Mouse (Mus musculus): ENCODE measurements around the gene Rorb.

The Rorb gene

DNA sequence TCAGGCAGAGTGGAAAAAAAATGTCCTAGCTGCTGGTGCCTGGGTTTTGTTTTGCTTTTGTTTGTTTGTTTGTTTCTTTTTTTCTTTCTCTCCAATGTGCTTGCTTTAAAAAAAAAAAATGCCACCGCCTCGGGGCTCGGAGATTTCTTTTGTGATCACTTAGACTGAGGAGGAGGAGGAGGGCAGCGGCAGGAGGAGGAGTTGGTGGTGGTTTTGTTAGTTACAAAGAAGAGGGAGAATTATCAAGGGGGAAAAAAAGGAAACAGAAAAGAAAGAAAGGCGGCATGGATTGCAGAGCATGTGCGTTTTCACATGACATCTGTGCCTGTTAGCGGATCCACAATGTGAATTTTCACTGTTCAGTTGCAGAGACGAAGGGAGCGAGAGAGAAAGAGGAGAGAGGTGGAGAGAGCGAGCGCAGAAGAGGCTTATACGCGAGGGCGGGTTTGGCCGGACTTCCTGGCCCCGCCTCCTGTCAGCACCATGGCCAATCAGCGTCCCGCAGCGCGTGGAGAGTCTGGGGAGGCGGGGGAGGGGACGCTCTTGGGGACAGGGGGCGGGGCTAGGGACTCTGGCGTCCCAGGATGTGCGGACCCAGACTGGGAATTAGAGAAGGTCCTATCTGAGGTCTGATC, at the start of gene Rorb:
TSS of gene Rorb (minus strand) at position 404 of the 635 bp plus-strand sequence.
- DNase-seq, result peak; percentile 98

DNA sequence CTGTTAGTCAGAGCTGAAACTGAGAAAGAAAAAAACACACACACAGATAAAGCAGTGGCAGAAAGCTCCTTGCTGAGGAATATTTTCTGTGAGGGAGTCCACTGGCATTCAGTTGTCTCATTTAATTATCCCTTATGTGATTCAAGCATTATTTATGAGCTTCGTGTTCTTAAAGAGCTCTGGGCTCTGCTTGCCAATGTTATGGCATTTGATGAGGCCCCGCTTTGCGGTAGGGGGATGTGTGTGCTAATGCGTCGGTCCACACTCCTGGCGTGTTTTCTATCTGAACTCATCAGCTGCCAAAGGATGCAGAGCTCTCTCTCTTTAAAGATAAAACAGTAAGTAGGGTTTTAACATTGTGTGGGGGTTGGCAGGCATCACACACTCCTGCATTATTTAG, 37.9 kb upstream of the Rorb start:
- peak; percentile 61 for DNase-seq

DNA sequence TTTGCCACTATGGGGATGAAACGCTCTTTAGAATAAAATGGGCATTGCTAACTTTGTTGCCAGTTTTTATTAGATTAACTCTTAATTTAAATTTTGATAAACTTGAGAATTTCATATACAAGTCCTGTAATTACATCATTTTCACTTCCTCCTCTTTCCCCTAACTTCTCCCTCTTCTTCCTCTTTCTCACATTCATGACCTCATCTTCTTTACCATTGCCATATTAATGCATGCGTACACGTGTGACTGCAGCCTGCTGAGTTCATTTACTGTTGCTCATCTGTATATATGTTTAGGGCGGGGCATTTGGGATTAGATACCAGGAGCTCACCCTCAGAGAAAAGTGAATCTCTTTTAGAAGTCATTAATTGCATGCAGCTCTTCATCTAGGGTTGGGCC, 33.5 kb upstream of the Rorb start:
- DNase-seq, result no peak

DNA sequence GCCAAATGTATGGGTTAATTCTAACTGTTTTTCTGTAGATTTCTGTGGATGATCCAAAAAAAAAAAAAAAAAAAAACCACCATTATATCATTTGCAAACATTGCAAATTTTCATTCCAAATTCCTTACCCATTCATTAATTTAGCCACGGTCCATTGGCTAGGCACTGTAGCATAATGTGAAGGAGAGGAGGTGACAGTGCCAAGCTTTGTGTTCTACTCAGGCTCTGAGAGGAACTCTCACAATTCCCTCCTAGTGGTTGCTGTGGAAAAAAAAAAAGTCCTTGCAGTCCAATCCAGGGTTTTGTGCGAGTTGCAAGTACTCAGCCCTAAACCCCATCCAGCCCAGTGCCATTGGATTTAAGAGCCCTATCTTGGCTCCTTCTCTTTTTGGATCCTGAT, 25.9 kb upstream of the Rorb start:
- DNase-seq, result peak; percentile 89

DNA sequence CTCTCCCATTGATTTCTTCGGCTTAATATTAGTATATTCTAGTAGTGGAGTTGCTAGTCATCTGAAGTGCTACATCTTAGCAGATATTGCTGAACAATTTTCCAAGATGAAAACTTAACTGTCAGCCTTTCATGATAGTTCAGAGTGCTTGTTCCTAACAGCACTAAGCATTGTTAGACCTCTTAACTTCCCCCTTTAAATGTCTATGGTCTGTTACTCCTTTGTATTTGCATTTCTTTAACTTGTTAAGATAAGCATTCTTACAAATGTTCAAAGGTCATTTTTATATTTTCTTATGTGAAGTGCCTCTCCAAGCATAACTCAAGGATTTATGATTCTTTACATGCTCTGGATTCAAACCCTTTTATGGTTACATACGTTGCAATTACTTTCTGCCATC, 24.8 kb upstream of the Rorb start:
- DNase-seq, result no peak

DNA sequence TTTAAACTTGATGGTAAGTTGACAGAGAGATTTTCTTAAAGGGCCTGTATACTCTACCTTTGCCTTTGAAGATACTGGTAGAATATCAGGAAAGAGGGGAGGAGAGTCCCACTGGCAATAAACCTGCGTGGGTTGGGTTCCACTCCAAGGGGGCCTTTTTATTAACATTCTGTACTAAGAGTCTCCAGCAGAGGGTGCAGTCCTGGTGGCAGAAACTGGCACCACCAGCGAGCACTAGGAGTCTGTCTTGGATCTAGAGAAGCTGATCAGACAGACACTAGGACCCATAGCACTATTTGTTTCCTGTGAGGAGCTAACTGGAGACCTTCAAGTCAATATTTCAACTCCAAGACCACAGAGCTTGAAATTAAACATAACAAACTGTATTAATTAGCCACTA, 11.3 kb upstream of the Rorb start:
- DNase-seq, result no peak

DNA sequence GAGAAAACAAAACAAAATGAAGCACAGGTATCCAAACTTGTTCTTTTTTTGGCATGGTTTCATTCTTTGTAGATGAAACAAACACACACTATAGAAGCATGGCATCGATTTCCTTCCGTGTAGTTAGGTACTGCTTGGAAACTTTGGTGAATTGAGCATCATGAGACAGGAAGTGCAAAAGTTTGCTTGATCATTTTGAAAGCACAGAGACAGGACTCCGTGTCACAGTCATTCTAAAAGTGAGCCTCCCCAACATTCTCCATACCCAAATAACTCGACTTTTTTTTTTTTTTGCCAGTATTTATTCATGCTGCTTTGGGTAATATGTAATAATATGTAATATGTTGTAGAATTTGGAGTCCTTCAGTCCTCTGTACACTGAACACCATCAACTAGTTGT, 1.2 kb upstream of the Rorb start:
- DNase-seq, result no peak

DNA sequence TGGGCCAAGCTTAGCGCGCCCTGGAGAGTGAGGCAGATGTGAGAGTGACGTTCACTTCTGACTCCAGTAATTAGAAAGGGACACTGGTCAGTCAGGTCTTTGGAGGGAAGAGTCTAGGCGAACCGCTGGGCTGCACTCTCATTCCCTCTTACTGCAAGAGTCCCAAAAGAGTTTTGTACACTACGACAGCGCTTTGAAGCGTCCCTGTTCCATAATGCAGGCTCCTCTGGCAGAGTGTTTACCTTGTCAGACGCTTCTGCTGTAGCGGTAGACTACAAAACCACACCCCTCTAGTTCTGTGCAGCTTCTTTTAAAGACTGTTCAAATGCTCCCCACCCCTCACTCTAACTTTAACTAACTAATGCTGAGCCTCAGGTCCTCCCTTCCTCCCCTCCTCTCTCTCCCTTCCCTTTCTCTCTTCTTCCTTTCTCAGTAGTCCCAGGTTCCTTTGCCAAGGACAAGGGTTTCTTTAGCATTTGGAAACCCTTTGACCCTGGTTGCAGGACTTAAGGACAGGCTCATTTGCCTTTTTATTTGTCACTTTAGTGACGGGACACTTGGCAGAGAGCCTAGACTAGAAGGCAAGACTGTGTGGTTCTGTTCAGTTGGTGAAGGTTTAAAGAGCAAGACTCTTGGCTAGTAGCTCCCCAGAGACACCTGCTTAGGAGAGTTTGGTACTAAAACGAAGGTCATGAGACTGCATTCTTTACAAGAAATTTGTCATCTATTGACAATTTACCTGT, 603 bp upstream of the Rorb start:
- peak; percentile 49 for DNase-seq

DNA sequence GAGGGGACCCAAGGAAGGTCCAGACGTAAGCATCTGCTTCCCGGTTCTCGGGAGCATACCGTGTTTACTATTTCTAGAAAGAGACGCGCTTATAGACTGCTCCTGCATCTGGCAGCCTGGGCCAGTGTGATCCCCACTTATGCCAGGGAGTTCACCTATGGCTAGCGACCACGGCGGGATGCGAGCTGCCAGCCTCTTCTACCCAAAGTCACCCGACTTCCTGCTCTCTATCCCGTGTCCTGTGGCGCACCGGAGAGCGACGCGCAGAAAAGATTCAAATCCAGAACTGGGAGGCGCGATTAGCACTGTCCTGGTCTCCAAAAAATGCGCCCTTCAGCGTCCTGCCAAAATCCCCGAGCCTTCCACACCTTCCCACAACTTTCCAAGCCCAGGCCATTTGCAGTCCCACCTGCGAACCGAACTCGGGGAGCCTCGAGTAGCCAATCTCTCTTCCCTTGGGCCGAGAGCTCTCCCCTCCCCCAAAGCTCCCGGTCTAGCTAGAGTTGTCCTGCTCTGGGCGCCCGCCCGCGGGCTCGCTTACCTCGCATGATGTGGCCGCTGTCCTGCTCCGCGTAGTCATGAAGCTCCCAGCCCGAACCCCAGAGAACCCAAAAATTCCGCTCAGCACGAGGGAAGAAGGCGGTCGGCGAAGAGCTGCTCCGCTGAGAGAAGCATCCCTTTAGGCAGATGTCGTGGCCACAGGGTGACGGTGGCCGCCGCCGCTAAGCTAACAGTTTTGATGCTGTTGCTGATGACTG, 806 bp downstream of the Rorb start:
- DNase-seq, result peak; percentile 70

DNA sequence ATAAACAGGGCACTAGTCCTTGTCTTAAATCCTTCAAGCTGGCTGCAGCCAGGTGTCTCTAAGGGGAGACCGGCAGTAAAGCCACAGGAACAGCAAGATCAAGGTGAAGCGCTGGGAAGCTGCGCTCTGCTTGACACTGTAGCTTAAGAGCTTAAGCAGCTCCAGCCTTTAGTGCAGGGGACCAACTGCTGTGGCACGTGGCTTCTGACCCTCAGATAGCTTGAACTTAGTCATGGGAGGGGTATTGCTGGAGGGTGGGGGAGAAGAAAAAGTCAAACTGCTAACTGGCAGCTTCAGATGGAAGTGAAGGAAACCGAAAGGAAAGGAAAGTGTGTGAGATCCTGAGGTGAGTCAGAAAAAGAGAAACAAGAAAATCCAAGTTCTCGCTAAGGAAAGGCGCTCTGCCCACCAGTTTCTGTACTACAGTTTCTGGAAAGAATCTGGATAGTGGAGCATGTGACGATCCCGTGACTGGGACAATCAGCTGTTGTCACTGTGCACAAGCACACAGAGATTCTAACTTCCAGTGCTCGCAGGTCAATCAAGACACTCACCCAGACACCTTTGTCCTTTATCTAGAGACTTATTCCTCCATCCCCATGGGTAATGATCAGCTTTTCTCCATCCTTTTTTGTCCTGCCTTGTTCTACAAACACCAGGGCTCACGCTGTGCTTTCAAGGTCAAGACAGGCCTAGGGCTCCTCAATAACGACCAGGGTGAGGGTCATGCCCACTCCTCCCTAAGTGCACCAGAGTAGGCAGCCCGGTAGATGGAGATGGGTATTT, 2.2 kb downstream of the Rorb start:
- DNase-seq, result peak; percentile 74

DNA sequence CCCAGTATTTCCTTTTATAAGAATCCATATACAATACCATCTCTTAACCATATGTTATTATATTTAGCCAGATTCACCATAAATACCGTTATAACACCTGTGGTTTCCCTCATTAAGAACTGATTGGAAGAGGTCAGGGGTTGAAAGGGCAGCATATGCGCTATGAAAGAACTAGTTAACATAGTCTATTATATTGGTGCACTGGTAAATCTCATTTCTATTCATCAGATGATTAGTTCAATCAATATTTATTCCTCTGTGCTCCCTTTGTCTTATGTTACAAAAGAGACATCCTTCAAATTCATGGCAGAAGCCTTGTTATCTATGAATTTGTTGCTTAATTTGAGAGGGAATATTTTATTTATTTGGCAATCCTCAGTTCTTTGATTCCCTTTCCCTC, 6.4 kb downstream of the Rorb start:
- DNase-seq, result peak; percentile 75

DNA sequence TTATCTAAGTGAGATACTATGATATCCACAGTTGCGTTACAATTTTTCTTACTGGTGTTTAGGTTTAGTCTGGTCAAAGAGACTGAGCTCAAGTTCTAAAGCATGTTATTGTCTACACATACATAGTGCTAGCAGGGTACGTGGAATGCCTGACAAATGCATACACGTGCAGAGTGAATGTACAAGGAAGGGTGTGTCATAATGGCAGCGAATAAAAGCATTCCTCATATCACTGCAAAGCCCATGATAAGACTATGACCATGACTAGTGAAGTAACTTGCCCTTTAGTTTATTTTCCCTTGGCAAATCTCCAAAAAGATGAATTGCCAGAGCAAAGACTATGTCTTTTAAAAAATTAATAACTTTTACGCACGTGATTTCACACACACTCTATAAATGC, 13.8 kb downstream of the Rorb start:
- no peak for DNase-seq

DNA sequence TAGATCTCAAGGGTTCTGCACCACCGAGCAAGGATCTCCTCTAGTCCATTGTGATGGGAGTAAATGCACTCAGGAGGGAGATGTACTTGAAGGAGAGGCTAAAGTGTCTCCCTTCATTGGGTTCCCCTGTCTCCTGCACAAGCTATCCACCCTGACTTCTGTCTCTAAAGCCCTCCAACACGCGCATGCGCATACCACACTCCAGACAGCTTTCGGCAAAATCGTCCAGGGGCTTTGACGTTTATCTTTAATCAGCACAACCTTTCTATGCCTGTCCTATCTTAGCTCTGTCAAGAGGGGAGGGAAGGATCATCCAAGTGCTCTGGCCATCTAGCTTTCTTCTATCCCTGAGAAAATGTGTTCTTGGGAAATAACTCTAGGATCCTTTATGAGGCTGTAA, 21.6 kb downstream of the Rorb start:
- DNase-seq, result peak; percentile 53

DNA sequence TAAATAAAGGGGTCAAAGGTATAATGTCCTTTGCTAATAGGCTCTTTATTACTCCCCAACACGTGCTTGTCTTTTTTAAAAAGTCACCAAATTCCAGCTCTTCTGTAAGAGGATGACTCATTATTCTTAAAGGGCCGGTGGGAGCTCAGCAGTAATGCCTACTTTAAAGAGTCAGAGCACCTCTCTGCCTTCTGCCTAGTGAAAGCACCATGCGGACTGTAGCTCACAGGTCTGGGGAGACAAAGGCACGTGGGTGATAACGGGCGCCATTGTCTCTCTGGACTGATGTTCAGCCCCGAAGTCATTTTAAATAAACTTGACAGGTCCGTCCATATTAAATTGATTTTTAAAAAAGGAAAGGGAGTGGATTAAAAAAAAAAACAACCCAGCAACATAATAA, 33.1 kb downstream of the Rorb start:
- DNase-seq, result peak; percentile 44

DNA sequence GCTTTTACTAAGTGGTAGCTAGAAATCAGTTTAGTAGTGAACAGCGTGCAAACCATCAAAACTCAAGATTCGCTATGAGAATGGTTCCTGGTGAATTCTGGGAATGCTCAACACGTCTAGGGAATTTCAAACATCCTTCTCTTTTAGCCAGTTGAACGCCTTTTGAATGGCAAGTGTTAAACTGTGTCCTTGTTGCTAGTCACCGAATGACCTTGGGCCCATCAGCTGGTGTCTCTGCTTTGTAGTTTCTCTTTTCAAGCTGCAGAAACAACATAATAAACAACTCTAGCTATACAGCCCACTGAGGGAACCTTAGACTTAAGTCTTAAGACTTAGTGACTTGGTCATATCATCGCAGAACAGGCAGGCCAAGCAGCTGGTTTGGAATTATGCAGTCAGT, 36.2 kb downstream of the Rorb start:
- DNase-seq, result no peak

DNA sequence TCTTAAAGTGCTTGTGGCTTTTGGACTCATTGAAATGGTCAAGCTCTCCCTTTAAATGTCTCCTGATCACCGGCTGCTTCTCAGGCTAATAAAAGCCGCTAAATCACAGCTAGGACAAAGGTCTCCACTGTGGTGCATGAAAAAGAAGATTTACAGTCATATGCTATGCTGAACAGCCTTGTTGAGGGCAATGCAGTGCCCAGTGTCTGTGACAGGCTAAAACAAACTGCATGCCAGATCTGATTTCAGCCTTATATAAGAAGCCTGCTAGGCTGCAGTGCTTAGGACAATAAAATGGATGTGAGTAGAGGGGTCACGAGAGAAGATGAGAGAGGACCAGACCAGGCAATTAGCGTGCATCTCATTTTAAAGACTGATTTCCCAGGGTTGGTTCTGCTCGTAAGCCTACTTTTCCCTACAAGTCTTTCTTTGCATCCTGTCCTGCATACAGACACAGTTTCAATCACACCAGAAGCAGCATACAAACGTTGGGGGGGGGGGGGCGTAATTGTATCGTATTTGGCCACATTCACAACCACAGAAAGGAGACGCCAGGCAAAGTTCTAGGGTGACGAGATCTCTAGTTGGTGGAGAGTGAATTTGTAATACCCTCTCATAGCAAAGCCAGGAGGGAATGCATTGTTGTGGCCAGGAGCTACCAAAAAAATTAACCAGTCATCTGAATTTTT, 52.1 kb downstream of the Rorb start:
- DNase-seq, result no peak

DNA sequence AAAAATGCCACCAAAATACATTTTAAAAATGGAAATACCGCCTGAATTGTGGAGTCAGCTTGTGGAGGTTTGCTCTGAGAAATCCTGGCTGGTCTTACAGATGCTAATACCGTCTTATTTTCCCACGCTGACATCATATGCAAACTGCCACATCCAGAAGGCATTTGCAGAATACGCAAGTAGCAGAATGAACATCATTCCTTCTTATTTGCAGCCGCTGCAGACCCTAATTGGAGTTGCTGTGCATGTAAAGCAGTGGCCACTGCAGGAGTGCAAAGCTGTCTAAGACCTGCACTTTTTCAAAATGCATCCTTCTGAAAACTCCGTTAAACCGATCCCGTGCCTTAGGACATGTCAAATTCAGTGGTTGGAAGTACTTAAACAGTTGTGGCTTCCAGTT, 52.8 kb downstream of the Rorb start:
- DNase-seq, result peak; percentile 40

DNA sequence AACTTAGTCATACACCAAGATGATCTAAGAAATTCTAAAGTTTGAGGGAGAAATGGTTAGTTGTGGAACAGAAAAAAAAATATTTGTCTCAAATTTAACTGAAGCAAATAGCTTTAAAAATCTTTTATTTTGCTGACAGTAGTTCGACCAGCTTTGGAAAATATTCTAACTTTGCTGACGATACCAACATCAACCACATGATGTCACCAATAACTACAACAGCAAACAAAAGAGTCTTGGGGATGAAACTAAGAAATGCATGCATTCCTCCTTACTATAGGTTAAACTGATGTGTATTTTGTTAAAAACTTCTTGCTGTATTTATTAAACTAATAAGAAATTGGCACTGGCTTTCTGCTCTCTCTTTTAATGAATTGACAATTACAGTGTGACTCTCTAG, 67.9 kb downstream of the Rorb start:
- peak; percentile 34 for DNase-seq

DNA sequence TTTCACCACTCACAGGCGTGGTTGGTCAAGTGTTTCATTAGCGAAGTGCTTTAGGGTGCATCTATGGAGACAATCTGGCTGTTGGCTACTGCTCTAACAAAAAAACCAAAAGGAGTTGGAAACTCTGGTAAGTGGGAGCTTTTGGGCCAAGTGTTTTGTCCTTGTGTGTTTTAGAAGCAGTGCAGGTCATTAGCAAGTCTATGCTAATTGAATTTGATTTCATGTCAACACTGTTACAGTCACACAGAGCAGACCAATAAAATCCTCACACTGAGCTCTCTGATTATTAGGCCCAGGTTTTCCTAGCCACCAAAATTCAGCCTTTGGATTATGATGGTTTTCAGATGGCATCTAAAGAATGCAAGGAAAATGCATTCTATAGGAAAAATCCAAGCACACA, 70.2 kb downstream of the Rorb start:
- DNase-seq, result no peak

DNA sequence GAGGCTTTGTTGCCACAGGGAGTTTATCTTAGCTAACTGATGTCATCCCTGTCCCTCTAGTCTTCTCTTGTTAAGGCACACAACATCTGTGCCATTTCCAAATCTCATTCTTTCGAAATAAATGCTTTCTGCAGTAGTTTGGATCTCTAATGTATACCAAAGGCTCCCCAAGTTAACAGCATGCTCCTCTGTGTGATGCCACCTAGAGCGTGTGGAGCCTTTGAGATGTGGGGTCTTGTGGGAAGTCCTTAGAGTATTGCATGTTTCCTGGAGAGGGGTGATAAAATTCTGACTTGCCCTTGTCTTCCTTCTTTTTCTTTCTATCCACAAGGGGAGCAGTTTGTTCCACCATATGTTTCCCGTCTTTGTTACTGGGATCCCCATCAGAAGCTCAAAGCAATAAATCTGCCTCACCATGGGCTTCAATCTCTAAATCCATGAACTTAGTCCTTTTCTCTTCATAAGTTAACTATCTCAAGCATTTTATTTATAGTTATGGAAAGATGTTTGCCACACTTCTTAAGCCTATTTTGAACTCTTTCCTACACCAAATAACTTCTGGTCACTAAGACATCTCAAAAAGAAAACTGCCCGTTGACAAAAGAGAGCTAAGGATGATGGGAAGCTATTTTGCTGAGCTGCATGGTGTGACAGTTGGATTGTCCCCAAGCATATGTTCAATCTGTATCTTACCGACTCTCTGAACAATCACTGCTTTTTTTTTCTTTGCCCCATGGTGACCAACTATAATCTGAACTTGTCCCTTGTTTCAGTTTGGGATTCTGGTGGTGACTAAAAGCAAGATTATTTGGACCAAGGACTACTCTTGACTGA, 76.3 kb downstream of the Rorb start:
- DNase-seq, result no peak

DNA sequence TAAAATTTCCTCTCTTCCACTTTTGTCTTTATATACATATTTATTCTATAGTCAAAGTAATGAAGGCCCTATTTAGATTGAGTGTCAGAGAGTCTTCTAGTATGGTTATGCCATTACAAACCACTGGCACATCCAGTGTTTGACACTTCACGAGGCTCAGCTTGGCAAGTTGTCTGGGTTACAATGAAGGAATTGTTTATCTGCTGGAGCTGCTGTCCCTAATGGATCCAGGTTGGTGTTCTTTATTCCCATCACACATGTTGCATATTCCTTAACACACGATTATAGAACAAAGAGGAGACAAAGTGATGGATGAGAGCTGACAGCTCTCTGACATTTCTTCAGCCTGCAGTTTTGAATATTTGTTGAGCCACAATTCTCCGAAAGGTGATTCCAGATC, 77.0 kb downstream of the Rorb start:
- peak; percentile 34 for DNase-seq

DNA sequence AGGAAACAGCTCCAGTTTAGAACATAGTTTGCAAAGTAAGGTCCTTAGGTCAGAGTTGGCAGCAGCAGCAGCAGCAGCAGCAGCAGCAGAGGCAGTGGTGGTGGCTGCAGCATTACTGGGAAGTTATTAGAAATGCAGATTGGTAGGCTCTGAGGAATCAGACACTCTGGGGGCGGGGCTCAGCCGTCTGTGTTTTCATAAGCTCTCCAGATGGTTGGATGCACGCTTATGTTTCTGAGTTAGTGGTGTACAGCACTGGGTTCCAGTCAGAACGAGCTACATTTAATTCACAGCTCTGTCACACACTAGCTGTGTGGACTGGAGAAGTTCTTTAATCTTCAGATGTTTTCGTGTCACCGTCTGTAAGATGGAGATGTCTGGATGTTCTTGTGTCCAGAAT, 105.9 kb downstream of the Rorb start:
- peak; percentile 76 for DNase-seq
